Mouse (Mus musculus): ENCODE measurements around the gene Ttc19. TPM values are rescaled to one million over a fixed set of nuclear protein-coding genes. Genes with fewer than 3 reads are reported as not detected.

Gene Ttc19
- total RNA-seq, 1 experiment, result 24.1 TPM

DNA sequence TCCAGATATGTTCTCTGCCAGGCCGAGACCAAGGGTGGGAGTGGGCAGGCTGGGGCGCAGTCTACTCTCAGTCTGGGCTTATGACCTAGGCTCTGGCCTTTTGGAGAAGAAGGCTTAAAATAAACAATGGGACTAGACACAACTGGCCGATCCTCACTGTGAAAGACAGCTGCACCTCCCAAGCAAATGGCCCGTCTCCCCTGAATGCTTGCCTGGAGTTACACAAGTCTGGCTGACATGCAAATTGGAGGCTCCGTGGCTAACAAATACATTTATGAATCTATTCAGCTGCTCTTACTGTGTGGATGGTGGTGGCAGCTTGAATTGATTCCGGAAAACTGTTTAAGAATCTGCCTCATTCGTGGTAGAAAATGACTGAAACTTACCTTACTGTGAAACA lies 15.6 kb upstream of the Ttc19 start:
- no peaks in the 10 kb centered on the region; a peak in 1 of 4 replicates for H3K4me1 ChIP-seq (ENCODE audit: control insufficient read depth in 2 of 2, insufficient read depth in 2 of 2, low read length in 2 of 2, poor library complexity in 1 of 2)
- in situ Hi-C loops (cut with MboI; ENCODE audit: low sequenced_read_pairs in 2 of 2, unreplicated experiment in 2 of 2), result no loop called here
- H3K9ac ChIP-seq (ENCODE audit: insufficient read depth, low read depth, low read length, poor library complexity, severe bottlenecking), result no peak overlapping the region

DNA sequence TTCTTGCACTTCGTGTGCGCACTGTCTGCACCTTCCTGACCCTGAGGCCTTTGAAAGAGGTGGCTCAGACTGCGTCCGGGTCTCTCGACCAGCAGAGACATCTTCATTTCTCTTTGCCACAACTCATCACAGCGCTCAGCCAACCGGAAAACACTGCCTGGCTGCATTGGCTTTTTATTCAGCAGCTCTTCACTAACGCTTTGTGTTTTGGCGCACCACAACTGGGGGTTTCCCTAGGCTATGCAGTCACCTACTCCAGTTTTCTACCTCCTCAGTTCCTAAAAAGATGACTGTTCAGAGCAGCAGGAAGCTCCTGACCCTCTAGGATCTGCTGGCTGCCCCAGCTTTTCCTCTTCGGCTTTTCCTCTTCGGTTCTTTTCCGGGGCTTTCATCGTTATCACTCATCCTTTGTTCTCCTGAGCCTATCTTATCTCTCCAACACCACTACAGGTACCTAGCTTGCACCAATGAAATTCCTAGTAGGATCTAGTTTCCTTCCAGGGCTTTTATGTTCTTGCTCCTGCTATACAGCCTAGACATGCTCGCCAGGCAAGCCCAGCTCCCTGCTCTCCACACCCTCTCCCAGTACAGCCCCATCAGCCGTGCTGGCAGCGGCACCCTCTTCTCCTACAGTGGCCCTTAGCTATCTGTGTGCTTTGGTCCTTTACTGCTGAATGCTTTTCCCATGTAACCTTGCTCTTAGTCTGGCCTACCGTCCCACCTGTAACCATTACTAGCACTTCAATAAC lies 14.6 kb upstream of the Ttc19 start:
- H3K36me3 ChIP-seq (ENCODE audit: control insufficient read depth, insufficient read depth, low read length, poor library complexity, severe bottlenecking), result peaks cover 8% of the 10 kb centered on the region; the same call in 1 of the 2 replicates
- TF ChIP-seq ZC3H11A (IDR thresholded peaks at IDR 0.05; ENCODE audit: borderline replicate concordance, low read depth, low read length), result no peak
- TF ChIP-seq MAFK (IDR thresholded peaks at IDR 0.05; ENCODE audit: insufficient read depth, low read depth, low read length), result no peak
- no peak for TF ChIP-seq CHD2 (IDR thresholded peaks at IDR 0.05; ENCODE audit: low read depth, low read length)
- TF ChIP-seq HCFC1 (IDR thresholded peaks at IDR 0.05; ENCODE audit: borderline replicate concordance, insufficient read depth, low read length), result no peak
- TF ChIP-seq ZNF384 (IDR thresholded peaks at IDR 0.05; ENCODE audit: low read depth, low read length), result no peak
- H3K4me3 ChIP-seq (ENCODE audit: insufficient read depth in 1 of 2, low read depth in 1 of 2, low read length in 2 of 2, poor library complexity in 1 of 2, severe bottlenecking in 1 of 2), result no peak overlapping the region
- no peaks in the 10 kb centered on the region for H3K9me3 ChIP-seq (ENCODE audit: control insufficient read depth, insufficient read depth, low read depth, low read length)
- H3K9ac ChIP-seq (ENCODE audit: insufficient read depth, low read depth, low read length, poor library complexity, severe bottlenecking), result no peak overlapping the region
- in situ Hi-C loops (cut with MboI; ENCODE audit: low sequenced_read_pairs in 2 of 2, unreplicated experiment in 2 of 2), result no loop called here
- H3K4me1 ChIP-seq (ENCODE audit: control insufficient read depth in 2 of 2, insufficient read depth in 2 of 2, low read length in 2 of 2, poor library complexity in 1 of 2), result no peaks in the 10 kb centered on the region
- no peak for DNase-seq (ENCODE audit: low read depth, low spot score)
- no peak overlapping the region for H3K27ac ChIP-seq (ENCODE audit: insufficient read depth, low read depth, low read length, poor library complexity, severe bottlenecking)

More for the DNA sequence above, 15.6 kb upstream of the Ttc19 start:
- no peak for DNase-seq (ENCODE audit: low read depth, low spot score)
- no peak overlapping the region for H3K4me3 ChIP-seq (ENCODE audit: insufficient read depth in 1 of 2, low read depth in 1 of 2, low read length in 2 of 2, poor library complexity in 1 of 2, severe bottlenecking in 1 of 2)
- no peak for TF ChIP-seq ZC3H11A (IDR thresholded peaks at IDR 0.05; ENCODE audit: borderline replicate concordance, low read depth, low read length)
- no peak for TF ChIP-seq ZNF384 (IDR thresholded peaks at IDR 0.05; ENCODE audit: low read depth, low read length)
- no peak for TF ChIP-seq CHD2 (IDR thresholded peaks at IDR 0.05; ENCODE audit: low read depth, low read length)
- no peak for TF ChIP-seq HCFC1 (IDR thresholded peaks at IDR 0.05; ENCODE audit: borderline replicate concordance, insufficient read depth, low read length)
- no peak for TF ChIP-seq MAFK (IDR thresholded peaks at IDR 0.05; ENCODE audit: insufficient read depth, low read depth, low read length)
- peaks cover 8% of the 10 kb centered on the region; the same call in 1 of the 2 replicates for H3K36me3 ChIP-seq (ENCODE audit: control insufficient read depth, insufficient read depth, low read length, poor library complexity, severe bottlenecking)
- H3K9me3 ChIP-seq (ENCODE audit: control insufficient read depth, insufficient read depth, low read depth, low read length), result no peaks in the 10 kb centered on the region
- H3K27ac ChIP-seq (ENCODE audit: insufficient read depth, low read depth, low read length, poor library complexity, severe bottlenecking), result no peak overlapping the region

DNA sequence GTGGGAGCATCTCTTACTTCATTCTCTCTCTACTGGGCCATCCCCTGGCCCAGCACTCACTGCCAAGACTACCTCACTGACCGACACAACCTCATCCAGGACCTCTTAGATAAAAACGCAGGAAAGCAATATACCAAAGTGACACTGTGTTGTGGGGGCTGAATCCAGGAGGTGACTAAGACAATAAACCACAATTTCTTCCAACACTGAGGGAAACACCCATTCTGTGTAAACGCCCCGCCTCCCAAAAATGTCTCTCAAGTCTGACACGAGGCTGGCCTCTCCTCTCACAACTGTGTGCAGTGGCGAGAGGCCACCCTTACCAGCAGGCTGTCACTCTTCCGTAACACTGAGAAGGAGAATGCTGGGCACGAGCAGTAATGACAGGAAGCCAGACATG lies 12.9 kb upstream of the Ttc19 start:
- Histone ChIP-seq H3K9ac (ENCODE audit: insufficient read depth, low read depth, low read length, poor library complexity, severe bottlenecking) (no peak overlapping the region), H3K4me1 (ENCODE audit: control insufficient read depth in 2 of 2, insufficient read depth in 2 of 2, low read length in 2 of 2, poor library complexity in 1 of 2) (no peaks in the 10 kb centered on the region), H3K36me3 (ENCODE audit: control insufficient read depth, insufficient read depth, low read length, poor library complexity, severe bottlenecking) (peaks cover 8% of the 10 kb centered on the region; the same call in 1 of the 2 replicates), H3K4me3 (ENCODE audit: insufficient read depth in 1 of 2, low read depth in 1 of 2, low read length in 2 of 2, poor library complexity in 1 of 2, severe bottlenecking in 1 of 2) (no peak overlapping the region), H3K27ac (ENCODE audit: insufficient read depth, low read depth, low read length, poor library complexity, severe bottlenecking) (no peak overlapping the region), H3K9me3 (ENCODE audit: control insufficient read depth, insufficient read depth, low read depth, low read length) (no peaks in the 10 kb centered on the region)
- TF ChIP-seq ZNF384 (IDR thresholded peaks at IDR 0.05; ENCODE audit: low read depth, low read length), result no peak
- no peak for TF ChIP-seq CHD2 (IDR thresholded peaks at IDR 0.05; ENCODE audit: low read depth, low read length)
- TF ChIP-seq ZC3H11A (IDR thresholded peaks at IDR 0.05; ENCODE audit: borderline replicate concordance, low read depth, low read length), result no peak
- in situ Hi-C loops (cut with MboI; ENCODE audit: low sequenced_read_pairs in 2 of 2, unreplicated experiment in 2 of 2), result no loop called here
- no peak for DNase-seq (ENCODE audit: low read depth, low spot score)

DNA sequence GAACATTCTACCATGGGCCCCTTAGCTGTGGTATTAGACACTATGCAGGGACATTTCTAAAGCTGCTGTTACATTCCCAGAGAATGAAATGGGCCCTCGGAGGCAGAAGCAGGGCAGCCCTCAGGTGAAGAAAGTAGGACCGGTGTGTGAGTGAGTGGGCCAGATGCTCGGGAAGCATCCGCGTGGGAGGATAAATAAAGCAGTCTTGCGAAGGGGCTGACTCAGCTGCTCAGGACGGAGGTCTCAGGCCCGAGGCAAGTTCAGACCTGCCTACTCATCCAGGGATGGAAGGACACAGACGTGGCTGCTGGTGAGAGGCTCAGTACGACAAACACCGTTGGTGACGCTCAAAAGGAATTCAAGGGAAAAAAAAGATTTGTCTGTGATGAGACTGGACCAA lies 12.2 kb upstream of the Ttc19 start:
- DNase-seq (ENCODE audit: low read depth, low spot score), result no peak
- Histone ChIP-seq H3K27ac (ENCODE audit: insufficient read depth, low read depth, low read length, poor library complexity, severe bottlenecking) (no peak overlapping the region), H3K4me3 (ENCODE audit: insufficient read depth in 1 of 2, low read depth in 1 of 2, low read length in 2 of 2, poor library complexity in 1 of 2, severe bottlenecking in 1 of 2) (no peak overlapping the region), H3K9me3 (ENCODE audit: control insufficient read depth, insufficient read depth, low read depth, low read length) (no peaks in the 10 kb centered on the region), H3K4me1 (ENCODE audit: control insufficient read depth in 2 of 2, insufficient read depth in 2 of 2, low read length in 2 of 2, poor library complexity in 1 of 2) (no peaks in the 10 kb centered on the region), H3K9ac (ENCODE audit: insufficient read depth, low read depth, low read length, poor library complexity, severe bottlenecking) (no peak overlapping the region), H3K36me3 (ENCODE audit: control insufficient read depth, insufficient read depth, low read length, poor library complexity, severe bottlenecking) (peaks cover 9% of the 10 kb centered on the region; the same call in 1 of the 2 replicates)
- TF ChIP-seq CHD2 (IDR thresholded peaks at IDR 0.05; ENCODE audit: low read depth, low read length) (no peak), MAFK (IDR thresholded peaks at IDR 0.05; ENCODE audit: insufficient read depth, low read depth, low read length) (peak; percentile 47; the same call in 1 of the 2 replicates)
- in situ Hi-C loops (cut with MboI; ENCODE audit: low sequenced_read_pairs in 2 of 2, unreplicated experiment in 2 of 2), result no loop called here
